Mouse (Mus musculus) embryo, embryonic 11 days (tissue): Measurements from ENCODE around the gene Ndufv3.

ENCODE experiments used
- DNase-seq: peaks from one replicate; pipeline ENCODE4 v3.0.0-alpha.2; 2015

Ndufv3 gene

DNA sequence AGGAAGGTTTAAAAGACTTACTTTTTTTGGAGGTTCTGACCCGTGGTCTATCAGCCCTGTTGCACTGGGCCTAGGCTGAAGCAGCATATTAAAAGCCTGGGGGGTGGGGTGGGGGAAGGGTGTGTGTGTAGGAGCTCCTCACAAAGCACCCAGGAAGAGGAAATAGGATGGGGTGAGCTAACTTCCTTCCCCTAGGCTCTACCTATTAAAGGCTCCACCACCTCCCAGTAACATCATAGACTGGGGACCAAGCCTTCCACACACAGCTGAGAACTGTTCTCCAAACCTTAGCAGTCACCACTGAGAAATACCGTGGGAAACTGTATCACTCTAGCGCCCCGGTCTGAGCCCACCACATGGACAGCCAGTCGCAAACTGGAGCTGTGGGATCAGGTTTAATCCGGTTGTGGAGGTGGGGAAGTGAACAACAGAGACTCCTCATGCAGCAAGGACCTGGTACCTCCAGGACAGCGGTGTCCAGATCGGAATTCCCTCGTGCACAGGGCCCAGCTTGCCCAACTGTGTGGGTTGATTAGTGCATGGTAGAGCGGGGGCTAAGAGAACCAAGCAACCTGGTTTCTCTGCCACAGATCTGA is 38.1 kb downstream of the Ndufv3 start:
- DNase-seq, result peak; percentile 27

DNA sequence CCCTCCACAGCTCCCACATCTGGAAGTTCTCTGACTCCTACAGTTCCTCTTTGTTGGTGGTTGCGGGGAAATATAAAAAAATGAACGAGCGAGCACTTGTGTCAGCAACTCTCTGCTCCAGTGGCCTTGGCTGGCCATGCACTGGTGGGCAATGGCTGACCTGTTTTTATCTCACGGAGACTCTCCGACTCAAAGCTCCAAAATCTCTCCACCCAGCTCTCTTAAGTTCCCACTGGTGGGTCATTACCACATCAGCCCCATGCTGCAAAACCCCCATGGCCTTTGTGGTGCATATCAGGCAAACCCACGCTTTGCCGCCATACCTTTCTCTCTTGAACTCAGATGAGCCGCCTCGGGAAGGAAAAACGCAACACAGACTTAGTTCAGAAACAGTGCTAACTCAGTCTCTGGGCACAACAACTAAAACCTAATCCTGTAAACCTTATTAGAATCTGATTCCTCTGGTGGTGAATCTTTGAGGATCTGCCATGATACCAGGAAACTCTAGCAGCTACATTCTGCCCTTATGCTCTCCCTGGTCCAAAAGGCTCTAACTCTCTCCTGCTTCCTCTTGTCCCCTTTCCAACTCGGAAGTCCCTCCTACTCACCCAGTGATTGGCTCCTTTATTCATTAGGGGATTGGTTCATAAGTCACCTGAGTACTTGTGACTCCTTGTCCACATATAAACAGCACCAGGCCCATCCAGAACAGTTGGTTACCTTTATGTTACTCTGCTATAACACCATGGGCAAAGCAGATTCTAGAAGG is 39.3 kb downstream of the Ndufv3 start:
- DNase-seq, result no peak

DNA sequence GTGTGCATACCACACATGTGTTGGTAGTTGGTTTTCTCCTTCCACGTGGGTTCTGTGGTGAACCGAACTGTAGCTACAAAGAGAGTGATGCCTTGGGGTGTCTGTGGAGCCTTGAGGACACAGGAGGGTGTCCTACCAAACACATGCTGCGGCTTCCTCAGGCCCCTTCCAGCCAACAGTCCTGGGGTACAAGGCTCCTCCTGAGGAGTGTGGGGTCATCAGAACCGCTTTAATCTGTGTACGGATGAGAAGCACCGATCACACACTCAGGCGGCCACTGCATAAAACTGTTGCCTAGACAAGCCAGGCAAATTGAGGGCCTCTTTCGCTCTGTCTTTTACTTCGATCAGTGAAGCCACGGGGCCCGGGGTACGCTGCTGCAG is 43.7 kb downstream of the Ndufv3 start:
- DNase-seq, result peak; percentile 60

DNA sequence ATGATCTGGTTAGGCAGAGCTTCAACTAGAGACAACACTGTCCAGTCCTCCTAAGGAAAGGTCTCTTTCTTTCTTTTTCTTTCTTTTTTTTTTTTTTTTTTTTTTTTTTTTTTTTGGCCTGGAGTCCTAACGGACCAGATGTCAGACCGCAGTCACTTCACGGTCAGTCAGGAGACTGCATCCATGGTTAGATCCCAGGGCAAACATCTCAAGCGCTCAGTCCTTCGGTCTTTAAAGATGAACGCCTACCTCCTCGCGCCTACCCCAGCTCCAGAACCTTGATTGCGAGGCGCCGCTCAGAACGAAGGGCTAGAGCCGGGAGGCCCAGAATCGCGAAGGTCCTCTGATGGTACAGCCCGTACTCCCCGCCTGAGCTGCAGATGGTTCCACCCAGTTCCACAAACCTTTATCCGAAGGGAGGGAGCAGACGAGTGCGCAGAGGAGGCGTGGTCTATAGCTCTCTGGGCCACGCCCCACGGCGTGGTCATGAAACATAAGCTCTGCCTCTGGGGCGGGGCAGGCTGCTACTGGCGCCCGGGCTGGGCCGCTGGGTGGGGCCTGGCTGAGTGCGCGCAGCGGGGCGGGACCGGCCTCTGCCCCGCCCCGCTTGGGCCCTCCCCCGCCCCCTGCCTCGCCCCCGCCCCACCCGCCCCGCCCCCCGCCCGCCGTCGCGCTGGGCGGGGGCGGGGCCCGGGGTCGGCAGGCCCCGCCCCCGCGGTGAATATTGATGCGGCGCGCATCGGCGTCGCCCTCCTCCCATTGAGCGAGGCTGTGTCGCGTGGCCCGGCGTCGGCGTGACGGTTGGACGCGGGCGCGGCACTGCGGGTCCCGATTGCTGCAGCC is 44.3 kb downstream of the Ndufv3 start, which contains the start of gene Pknox1:
TSS of gene Pknox1 (plus strand) at position 720 of the 843 bp plus-strand sequence.
- peak; percentile 100 for DNase-seq

DNA sequence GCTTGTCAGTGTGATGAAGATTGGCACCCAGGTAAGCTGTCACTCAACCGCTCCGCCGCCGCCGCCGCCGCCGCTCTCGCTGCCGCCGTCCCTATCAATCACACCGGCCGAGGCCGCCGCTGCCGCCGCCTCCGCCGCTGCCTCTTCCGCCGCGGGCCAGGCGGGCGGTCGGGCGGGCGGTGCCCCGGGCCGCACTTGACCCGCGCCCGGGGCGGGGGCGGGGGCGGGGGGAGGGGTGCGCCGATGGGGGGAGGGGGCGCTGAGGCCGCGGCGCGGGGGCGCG is 44.9 kb downstream of the Ndufv3 start:
- DNase-seq, result no peak

DNA sequence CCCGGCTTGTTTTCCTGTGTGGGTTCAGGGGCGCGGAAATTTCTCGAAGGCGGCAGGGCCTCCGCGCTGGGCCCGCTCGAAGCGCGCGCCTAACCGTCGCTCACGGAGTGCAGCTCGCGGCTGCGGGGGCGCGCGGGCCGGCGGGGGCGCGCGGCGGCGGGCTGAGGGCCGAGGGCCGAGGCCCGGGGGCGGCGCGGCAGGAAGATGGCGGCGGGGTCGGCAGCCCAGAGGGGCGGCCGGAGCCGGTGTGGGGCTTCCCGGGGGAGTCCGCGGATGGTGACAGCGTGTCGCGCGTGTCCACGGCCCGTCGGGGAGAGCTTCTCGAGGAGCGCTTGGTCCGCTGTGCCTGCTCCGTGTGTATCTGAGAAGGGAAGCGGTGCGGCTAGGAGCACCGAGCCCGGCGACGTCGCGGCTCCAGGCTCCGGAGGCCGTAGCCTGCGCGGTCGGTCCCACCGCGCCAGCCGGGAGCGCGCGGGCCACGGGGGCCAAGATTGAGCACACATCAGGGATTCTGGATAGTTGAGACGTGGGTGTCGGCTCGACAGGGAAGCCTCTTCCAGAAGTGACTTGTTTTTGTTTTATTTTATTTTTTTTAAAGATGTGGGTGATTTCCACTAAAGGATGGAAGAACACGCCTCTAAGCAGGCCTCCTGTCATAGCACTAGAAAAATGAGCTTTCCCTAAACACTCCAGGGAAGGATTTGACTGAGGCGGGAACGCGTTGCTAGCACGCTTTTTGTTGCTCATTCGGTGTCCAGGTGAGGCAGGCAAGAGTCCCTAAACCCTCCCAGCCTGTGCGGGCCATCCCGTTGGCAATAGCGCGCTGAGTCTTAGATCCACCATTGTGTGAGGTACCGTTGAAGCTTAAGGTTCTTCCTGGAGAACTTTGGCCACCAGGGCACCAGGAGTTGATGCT is 45.5 kb downstream of the Ndufv3 start:
- DNase-seq, result peak; percentile 91

DNA sequence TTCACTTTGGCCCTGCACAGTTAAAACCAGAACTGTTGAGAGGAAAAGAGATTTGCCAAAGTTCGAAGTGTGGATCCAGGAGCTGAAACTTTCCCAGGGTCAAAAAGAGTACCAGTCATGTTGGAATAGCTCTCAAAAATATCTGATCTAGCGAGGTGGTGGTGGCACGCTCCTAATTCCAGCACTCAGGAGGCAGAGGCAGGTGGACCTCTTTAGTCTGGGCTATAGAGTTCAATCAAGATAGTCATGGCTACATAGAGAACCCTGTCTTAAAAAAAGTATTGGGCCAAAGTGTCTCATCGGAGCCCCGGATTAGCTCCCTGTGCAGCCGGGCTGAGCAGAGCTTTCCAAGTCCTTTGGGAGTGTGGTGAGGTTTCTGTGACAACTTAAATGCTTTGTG is 46.4 kb downstream of the Ndufv3 start:
- no peak for DNase-seq

DNA sequence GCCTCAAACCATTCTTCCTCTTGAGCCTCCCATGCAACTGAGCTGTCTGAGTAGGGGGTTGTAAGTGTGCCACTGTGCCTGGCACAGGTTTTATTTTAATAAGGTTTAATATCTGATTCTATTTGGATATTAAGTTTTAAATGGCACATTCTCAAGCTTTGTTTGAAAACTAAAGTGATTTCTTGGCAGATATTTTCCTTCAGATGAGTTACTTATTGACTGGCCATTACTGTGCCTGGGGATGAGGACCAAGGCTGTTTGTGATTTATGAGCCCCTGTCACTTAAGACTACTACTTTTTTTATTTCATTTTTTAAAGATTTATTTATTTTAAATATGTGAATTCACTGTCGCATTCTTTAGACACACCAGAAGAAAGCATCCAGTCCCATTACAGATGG is 49.8 kb downstream of the Ndufv3 start:
- no peak for DNase-seq

DNA sequence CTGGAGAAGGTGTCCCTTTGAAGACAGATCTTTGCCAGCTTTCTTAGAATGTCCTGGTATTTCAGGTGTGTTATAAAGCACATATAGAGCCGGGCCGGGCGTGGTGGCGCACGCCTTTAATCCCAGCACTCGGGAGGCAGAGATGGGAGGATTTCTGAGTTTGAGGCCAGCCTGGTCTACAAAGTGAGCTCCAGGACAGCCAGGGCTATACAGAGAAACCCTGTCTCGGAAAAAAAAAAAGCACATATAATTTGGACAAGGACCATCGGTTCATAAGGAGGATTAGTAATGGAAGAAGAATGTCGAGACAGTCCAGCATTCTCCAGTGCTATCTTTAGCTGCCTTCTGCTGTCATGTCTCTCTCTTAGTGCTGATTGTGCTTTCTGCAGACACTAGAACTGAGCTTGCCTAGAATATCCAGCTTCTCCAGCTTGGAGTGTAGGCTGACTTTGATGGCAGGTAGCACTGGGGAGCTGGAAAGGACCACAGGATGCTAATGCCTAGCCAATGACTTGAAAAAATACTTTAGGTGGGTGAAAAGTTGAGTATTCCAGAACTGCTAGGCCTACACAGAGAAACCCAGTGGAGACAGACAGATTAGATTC is 50.5 kb downstream of the Ndufv3 start:
- DNase-seq, result peak; percentile 35

DNA sequence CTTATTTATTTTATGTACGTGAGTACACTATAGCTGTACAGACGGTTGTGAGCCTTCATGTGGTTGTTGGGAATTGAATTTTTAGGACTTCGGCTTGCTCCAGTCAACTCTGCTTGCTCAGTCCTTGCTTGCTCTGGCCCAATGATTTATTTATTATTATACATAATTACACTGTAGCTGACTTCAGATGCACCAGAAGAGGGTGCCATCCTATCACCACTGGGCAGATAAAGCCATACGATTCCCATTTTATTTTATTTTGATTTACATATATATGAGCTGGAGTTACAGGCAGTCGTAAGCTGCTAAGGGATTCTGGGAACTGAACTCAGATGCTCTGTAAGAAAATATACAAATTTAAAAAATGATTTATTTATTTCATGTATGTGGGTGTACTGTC is 51.8 kb downstream of the Ndufv3 start:
- no peak for DNase-seq

DNA sequence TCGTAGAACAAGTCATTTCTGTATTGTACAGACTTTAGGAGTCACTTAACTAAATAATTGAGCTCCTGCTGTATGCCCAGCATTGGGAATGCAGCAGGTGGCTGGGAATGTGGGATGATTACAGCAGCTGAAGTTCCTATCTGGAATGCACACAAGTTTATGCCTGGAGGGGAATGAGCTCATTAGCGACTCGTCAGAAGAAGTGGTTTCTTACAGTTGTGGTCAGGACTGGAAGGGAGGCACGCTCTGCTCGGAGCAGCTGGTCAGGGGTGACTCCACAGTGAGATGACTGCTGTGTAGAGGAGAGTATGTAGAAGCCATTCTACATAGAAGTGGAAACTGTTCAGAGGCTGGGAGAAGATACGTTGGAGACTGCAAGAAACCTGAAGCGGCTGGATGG is 54.7 kb downstream of the Ndufv3 start:
- DNase-seq, result no peak

DNA sequence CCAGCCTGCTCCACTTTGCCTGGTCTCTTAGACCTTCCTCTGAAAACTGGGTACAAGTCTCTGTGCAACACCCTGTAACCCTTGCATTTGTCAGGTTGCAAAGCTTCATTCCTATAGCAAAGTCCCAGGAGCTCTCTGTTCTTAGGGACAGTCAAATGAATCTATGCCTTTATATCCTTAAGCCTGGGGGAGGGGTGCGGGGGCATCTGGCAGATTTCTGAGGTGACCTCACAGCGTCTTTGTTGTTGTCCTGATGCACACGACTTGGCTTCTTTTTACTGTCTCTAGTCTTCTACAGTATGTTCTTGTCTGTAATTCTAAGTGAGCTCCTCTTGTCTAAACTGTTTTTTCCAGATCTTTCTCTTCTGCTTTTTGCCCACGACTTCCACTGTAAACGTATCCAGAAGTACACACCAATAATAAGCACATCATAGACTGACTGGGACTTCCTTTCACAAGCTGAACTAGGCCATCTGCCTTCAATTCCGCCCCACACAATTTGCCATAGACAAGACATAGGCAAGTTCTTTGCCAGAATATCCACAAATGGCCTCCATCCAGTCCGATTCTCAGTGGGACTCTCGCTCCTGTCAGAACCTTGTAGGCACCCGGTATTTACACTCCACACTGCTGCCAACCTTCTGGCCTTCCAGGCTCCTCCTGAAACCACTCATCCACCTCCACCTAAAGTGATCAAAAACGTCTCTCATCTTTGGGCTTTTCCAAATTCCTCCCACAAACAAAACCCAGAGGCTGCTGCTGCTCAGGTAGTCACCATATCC is 56.7 kb downstream of the Ndufv3 start:
- no peak for DNase-seq

DNA sequence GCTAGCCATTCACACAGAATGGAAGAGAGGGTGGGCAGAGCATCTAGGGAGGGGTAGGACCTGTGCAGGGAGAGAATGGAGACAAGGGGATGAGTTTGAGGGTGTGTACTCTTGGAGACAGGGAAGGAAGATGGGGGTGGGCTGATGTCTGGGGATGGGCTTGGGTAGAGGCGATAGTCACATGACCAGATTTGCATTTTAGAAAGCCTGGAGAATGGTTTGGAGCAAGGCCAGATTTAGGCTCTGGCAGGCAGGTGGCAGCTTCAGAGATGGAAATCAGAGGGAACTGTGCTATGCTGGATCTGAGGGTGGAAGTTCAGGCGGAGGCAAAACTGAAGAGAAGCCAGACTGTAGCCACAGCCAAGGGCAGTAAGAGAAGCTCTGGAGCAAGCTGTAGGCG is 60.4 kb downstream of the Ndufv3 start:
- DNase-seq, result no peak
